Mouse (Mus musculus) liver, adult 2 months (tissue): Measurements from ENCODE around the gene Tdrd3.

Experiments
- CTCF ChIP-seq: fragments of 200-500 bp; IDR thresholded peaks from 2 replicates; pipeline ENCODE4 v1.5.1; 2011; ENCODE audit warnings: low read depth, low read length, control low read depth
- POLR2A ChIP-seq: fragments of 200-500 bp; IDR thresholded peaks from 2 replicates; pipeline ENCODE4 v1.6.1; 2011; ENCODE audit warnings: low read length, control low read depth; ENCODE audit not compliant: insufficient read depth; ENCODE audit errors: extremely low read depth

DNA sequence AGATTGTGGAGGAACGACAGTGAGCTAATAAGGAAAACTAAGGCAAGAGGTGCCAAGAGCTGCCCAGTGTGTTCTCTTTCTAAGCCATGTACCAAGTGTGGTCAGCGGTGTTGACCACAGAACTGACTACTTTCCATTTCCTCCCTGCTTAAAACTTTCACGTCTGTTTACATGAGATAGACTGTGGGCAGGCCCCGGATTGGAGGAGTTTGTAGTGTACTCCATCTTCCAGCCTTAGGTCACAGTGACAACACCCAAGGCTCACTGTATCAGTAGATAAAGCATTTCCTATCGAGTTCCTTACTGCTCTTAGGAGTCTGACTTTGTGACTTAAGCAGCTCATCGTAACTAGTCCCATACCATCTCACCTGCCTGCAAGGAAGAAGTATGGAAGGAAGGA is 133.5 kb downstream of the Tdrd3 start:
- TF ChIP-seq CTCF: no peak
- TF ChIP-seq POLR2A: no peak
